Mouse (Mus musculus) limb, embryonic 10.5 days (tissue): Measurements from ENCODE around the gene Tmbim6. TPM values are rescaled to one million over a fixed set of nuclear protein-coding genes. Genes with fewer than 3 reads are reported as not detected.
A peak's percentile ranks its signal among the peaks of the same experiment; 100 is the strongest.

ENCODE experiments used
- DNase-seq: peaks from one replicate; pipeline ENCODE4 v3.0.0-alpha.2; 2017; ENCODE audit warnings: low spot score
- H3K27ac ChIP-seq: fragments of 300-500 bp; sonication (generic); 2 replicates; pipeline ENCODE4 v1.5.1; 2016; ENCODE audit warnings: mild to moderate bottlenecking
- H3K27me3 ChIP-seq: fragments of 300-500 bp; sonication (generic); 2 replicates; pipeline ENCODE4 v1.6.1; 2016; ENCODE audit warnings: low read depth, mild to moderate bottlenecking; ENCODE audit not compliant: poor library complexity, severe bottlenecking
- H3K36me3 ChIP-seq: fragments of 300-500 bp; sonication (generic); 2 replicates; pipeline ENCODE4 v1.6.1; 2016; ENCODE audit warnings: mild to moderate bottlenecking, moderate library complexity
- H3K4me1 ChIP-seq: fragments of 300-500 bp; sonication (generic); 2 replicates; pipeline ENCODE4 v1.6.1; 2016
- H3K4me3 ChIP-seq: fragments of 300-500 bp; sonication (generic); 2 replicates; pipeline ENCODE4 v1.5.1; 2016; ENCODE audit warnings: mild to moderate bottlenecking, moderate library complexity
- H3K9me3 ChIP-seq: fragments of 300-500 bp; sonication (generic); replicated peaks from 2 replicates; pipeline ENCODE4 v1.6.1; 2016; ENCODE audit warnings: mild to moderate bottlenecking
- WGBS: fragments of 180-500 bp; shearing (Covaris S2); methylation state at CpG from one replicate; pipeline ENCODE4 v1.1.7; 2016; 5-methylcytosine and 5-hydroxymethylcytosine counted together
- polyA plus RNA-seq: library from polyadenylated mRNA; unstranded; fragments of >200 nt; fragmentation: Nextera tagmentation; extraction: Ambion mirVana; gene quantifications from 2 replicates; pipeline ENCODE4 v1.2.1, GENCODE M21; 2016

Tmbim6 gene
- polyA plus RNA-seq: 272 and 296 TPM in 2 replicates

GRCm38 (mm10) chr15:99392486-99393385 lies at the start of gene Tmbim6:
Gene Tmbim6, plus strand, starts transcription at chr15:99392882.
- peak; percentile 95 for DNase-seq
- Histone ChIP-seq H3K27ac (peak within 1 kb of the TSS; percentile 93), H3K4me1 (peaks cover 40% of the 10 kb centered on the region), H3K27me3 (no peaks in the 10 kb centered on the region), H3K36me3 (no peaks in the 10 kb centered on the region), H3K9me3 (no peaks in the 10 kb centered on the region), H3K4me3 (peak within 1 kb of the TSS; percentile 84)
- under 1% methylated on average over 51 of the region's 51 CpGs for WGBS

GRCm38 (mm10) chr15:99343414-99344147 lies 49.1 kb upstream of the Tmbim6 start:
- Histone ChIP-seq H3K4me1 (peaks cover 82% of the 10 kb centered on the region), H3K4me3 (peak overlapping the region; percentile 8), H3K27me3 (no peaks in the 10 kb centered on the region), H3K36me3 (peaks cover 7% of the 10 kb centered on the region; the same call in 1 of the 2 replicates), H3K27ac (peak overlapping the region; percentile 88), H3K9me3 (no peaks in the 10 kb centered on the region)
- peak; percentile 59 for DNase-seq
- 43% methylated on average over 5 of the region's 5 CpGs for WGBS

- H3K4me3 ChIP-seq: peak overlapping the region; percentile 8; the same call in 1 of the 2 replicates
- H3K9me3 ChIP-seq: no peaks in the 10 kb centered on the region
- peaks cover 80% of the 10 kb centered on the region for H3K4me1 ChIP-seq
- no peak for DNase-seq
- H3K27me3 ChIP-seq: no peaks in the 10 kb centered on the region
- 49% methylated on average over 8 of the region's 8 CpGs for WGBS
- peak overlapping the region; percentile 88 for H3K27ac ChIP-seq
- H3K36me3 ChIP-seq: peaks cover 7% of the 10 kb centered on the region; the same call in 1 of the 2 replicates
Measured at GRCm38 (mm10) chr15:99344148-99344870, 48.4 kb upstream of the Tmbim6 start.

GRCm38 (mm10) chr15:99344961-99345360 lies 47.7 kb upstream of the Tmbim6 start:
- Histone ChIP-seq H3K27me3 (no peaks in the 10 kb centered on the region), H3K27ac (peak overlapping the region; percentile 88), H3K36me3 (peaks cover 3% of the 10 kb centered on the region; the same call in 1 of the 2 replicates), H3K4me1 (peaks cover 80% of the 10 kb centered on the region), H3K4me3 (no peak overlapping the region), H3K9me3 (no peaks in the 10 kb centered on the region)
- 76% methylated on average over 4 of the region's 4 CpGs for WGBS
- no peak for DNase-seq

GRCm38 (mm10) chr15:99351610-99352009 lies 41.1 kb upstream of the Tmbim6 start:
- no peaks in the 10 kb centered on the region for H3K9me3 ChIP-seq
- no peak overlapping the region for H3K4me3 ChIP-seq
- H3K27me3 ChIP-seq: no peaks in the 10 kb centered on the region
- peaks cover 55% of the 10 kb centered on the region for H3K4me1 ChIP-seq
- peaks cover 10% of the 10 kb centered on the region for H3K36me3 ChIP-seq
- H3K27ac ChIP-seq: no peak overlapping the region
- DNase-seq: no peak
- WGBS: 81% methylated on average over 6 of the region's 6 CpGs

- Histone ChIP-seq H3K4me3 (no peak overlapping the region), H3K9me3 (no peaks in the 10 kb centered on the region), H3K36me3 (peaks cover 13% of the 10 kb centered on the region), H3K4me1 (peaks cover 56% of the 10 kb centered on the region), H3K27ac (no peak overlapping the region), H3K27me3 (no peaks in the 10 kb centered on the region)
- DNase-seq: no peak
- 71% methylated on average over 5 of the region's 5 CpGs for WGBS
Measured at GRCm38 (mm10) chr15:99352306-99352705, 40.4 kb upstream of the Tmbim6 start.

GRCm38 (mm10) chr15:99355660-99356059 lies 37.0 kb upstream of the Tmbim6 start:
- Histone ChIP-seq H3K4me3 (no peak overlapping the region), H3K4me1 (peaks cover 38% of the 10 kb centered on the region), H3K27ac (no peak overlapping the region; the same call in 1 of the 2 replicates), H3K27me3 (no peaks in the 10 kb centered on the region), H3K36me3 (peaks cover 14% of the 10 kb centered on the region), H3K9me3 (no peaks in the 10 kb centered on the region)
- 83% methylated on average over 6 of the region's 6 CpGs for WGBS
- no peak for DNase-seq

GRCm38 (mm10) chr15:99356462-99356861 lies 36.2 kb upstream of the Tmbim6 start:
- Histone ChIP-seq H3K27me3 (no peaks in the 10 kb centered on the region), H3K9me3 (no peaks in the 10 kb centered on the region), H3K36me3 (peaks cover 14% of the 10 kb centered on the region), H3K4me1 (peaks cover 33% of the 10 kb centered on the region), H3K4me3 (no peak overlapping the region), H3K27ac (0 out of 2 replicates have a peak overlapping the region, but pooled peaks have one; percentile 3)
- DNase-seq: no peak
- 67% methylated on average over 6 of the region's 6 CpGs for WGBS

- Histone ChIP-seq H3K36me3 (peaks cover 12% of the 10 kb centered on the region; the same call in 1 of the 2 replicates), H3K4me1 (peaks cover 24% of the 10 kb centered on the region), H3K27ac (no peak overlapping the region), H3K9me3 (no peaks in the 10 kb centered on the region), H3K4me3 (no peak overlapping the region), H3K27me3 (no peaks in the 10 kb centered on the region)
- no peak for DNase-seq
- 85% methylated on average over 9 of the region's 9 CpGs for WGBS
Measured at GRCm38 (mm10) chr15:99358952-99359351, 33.7 kb upstream of the Tmbim6 start.

- DNase-seq: no peak
- Histone ChIP-seq H3K27ac (no peak overlapping the region), H3K9me3 (no peaks in the 10 kb centered on the region), H3K27me3 (no peaks in the 10 kb centered on the region), H3K36me3 (peaks cover 13% of the 10 kb centered on the region), H3K4me3 (no peak overlapping the region), H3K4me1 (peaks cover 22% of the 10 kb centered on the region)
- WGBS: 86% methylated on average over 7 of the region's 7 CpGs
Measured at GRCm38 (mm10) chr15:99364022-99364530, 28.6 kb upstream of the Tmbim6 start.

- Histone ChIP-seq H3K4me1 (peaks cover 29% of the 10 kb centered on the region), H3K4me3 (no peak overlapping the region), H3K36me3 (peaks cover 13% of the 10 kb centered on the region), H3K9me3 (no peaks in the 10 kb centered on the region), H3K27ac (no peak overlapping the region), H3K27me3 (no peaks in the 10 kb centered on the region)
- no peak for DNase-seq
- WGBS: 70% methylated on average over 8 of the region's 8 CpGs
Measured at GRCm38 (mm10) chr15:99364921-99365320, 27.8 kb upstream of the Tmbim6 start.

- peak overlapping the region; percentile 96 for H3K4me3 ChIP-seq
- peaks cover 37% of the 10 kb centered on the region for H3K4me1 ChIP-seq
- no peaks in the 10 kb centered on the region for H3K27me3 ChIP-seq
- H3K9me3 ChIP-seq: no peaks in the 10 kb centered on the region
- no peak for DNase-seq
- 67% methylated on average over 4 of the region's 4 CpGs for WGBS
- H3K27ac ChIP-seq: peak overlapping the region; percentile 99
- H3K36me3 ChIP-seq: peaks cover 9% of the 10 kb centered on the region
Measured at GRCm38 (mm10) chr15:99368583-99369266, 24.0 kb upstream of the Tmbim6 start.
